Mouse (Mus musculus) kidney, adult 8-10 months (tissue): ENCODE data around the gene Gsdme.
A peak's percentile ranks its signal among the peaks of the same experiment; 100 is the strongest.

Source experiments
- DNase-seq, 2 experiments: peaks; one replicate each; pipeline ENCODE4 v3.0.0; 2022

Gsdme gene

DNA sequence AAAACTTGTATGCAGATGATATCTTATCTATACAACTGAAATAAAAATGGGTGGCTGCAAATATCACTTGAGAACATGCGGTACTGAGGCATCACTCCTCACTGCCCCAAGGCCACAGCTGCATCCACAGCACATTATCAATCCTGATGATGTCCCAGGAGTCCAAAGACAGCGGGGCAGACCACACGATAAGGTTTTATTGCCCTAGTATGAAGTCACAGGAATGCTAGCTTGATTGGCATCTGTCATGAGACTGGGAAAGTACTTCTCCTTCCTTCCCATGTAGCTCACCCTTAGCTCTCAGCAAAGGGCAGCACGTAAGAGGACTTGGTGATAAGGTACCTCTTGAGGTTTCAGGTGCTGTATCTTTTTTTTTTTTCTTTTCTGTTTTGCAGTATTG lies 19.5 kb downstream of the Gsdme start:
- DNase-seq = no peak

DNA sequence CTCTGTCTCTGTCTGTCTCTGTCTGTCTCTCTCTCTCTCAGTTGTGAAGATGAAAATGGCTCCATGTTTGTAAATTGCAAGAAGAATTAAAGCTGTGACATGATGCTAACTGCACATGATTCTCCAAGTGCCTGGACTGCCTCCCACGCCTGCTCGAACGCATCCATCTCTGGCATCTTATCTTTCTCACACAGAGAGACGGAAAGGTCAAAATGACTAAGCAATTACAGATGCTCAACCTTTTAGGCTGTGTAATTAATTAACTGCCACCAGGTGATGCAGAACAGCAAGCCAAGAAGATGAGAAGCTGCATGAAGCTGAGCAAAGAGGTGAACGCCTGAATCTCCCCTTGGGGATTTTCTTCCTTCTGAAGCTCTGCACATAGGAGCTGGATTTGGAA lies 23.2 kb downstream of the Gsdme start:
- DNase-seq = no peak

DNA sequence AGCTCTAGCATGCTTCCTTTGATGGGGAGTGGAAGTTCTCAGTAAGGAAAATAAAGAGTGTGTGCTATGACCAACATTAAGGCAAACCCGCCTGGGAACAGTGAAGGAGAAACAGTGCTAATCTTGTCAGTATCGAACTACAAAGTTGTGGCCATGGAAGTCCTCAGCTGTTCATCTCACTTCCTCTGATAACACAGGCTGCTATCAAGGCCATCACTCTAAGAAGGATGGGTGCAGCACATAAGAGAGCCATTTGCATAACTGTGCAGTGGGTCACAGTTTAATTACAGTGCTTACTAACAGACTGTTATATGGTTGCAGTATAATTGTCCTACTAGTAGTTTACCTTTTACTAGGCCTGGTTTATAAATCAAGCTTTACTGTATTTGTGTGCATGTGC lies 23.8 kb downstream of the Gsdme start:
- no peak for DNase-seq

DNA sequence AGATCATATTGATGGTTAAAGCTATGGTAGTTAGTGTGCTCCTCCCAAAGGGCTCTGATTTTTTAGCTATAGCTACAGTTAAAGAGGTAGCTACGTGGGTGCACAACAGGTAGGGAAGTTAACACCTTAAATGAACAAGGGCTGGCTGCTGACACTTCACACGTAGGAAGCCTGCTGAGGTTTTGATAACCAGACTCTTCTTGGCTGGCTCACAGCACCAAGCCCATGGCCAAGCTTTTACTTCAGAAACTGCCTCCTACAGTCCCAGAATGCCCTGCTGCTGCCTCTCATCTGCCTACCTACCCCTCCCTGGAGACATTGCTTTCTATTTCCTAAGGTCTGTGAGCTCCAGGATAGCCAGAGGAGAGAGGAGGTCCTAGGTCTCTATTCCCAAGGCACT lies 25.7 kb downstream of the Gsdme start:
- no peak for DNase-seq

DNA sequence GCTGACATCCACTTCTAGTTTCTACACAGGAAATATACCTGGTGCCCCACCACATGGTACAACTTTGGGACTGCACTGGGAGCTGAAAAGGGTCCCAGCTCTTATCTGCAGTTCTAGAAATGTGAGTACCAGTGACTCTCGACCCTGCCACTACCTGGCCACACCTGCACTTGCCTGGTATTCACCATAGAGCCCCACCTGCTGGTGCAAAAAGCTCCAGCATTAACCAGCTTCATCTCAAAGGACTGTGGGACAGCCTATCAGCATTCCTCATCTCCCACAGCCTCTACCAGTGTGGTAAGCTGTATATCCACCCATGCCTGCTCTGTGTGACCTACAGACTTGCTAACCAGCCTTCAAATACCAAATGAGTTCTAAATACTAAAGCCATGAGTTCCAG lies 30.7 kb downstream of the Gsdme start:
- no peak for DNase-seq

DNA sequence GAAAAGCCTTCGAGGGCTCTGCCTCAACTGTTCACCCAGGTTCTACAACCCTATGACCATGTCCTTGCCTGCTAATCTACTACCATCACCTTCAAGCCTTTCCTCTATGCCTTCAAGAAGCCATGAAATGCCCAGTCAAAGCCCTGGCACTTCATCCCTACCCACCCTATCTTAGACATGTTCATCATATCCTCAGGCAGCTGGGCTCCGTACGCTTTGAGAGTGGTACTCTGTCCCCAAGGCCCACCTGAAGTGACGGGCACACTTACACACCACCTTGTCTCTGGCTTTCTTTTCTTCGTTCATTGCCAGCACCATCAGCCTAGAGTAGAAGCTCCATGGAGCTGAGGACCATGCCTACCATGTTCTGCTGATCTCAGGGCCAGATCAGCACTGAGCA lies 32.4 kb downstream of the Gsdme start:
- DNase-seq = no peak

DNA sequence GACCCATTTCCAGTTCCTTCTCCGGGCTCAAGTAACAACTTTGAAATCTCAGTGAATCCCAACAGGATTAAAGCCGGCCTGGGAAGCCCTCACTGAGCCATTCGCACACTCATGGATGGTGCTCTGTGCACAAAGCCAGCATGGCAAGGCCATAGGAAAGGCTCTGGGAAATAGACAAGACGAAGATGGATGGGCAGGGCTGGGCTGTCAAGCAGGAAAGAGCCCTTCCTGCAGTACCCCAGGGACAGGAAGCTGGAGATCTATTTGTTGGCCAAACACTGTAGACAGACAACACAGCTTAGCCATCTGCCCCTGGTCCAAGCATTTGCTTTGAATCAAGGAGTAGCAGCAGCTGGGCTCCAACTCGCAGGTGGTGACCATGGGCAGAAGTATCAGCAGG lies 35.5 kb downstream of the Gsdme start:
- DNase-seq = peak; percentile 16 to 18

DNA sequence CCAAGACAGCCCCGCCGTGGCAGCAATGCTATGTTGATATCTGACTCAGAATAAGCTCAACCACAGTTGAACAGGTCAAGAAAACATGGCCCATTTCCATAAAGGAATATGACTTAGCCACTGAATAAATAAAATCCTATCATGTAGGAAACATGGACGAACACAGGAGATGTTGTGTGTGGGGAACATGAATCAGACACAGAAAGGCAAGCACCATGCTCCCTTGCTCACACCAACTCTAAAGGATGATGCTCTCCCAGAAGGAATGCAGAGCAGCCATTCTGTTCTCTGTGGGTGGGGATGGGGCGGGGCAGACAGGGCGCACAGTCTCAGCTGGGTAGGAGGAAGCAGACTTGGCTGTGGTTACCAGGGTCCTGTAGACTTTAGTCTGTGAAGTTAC lies 38.4 kb downstream of the Gsdme start:
- DNase-seq = no peak

DNA sequence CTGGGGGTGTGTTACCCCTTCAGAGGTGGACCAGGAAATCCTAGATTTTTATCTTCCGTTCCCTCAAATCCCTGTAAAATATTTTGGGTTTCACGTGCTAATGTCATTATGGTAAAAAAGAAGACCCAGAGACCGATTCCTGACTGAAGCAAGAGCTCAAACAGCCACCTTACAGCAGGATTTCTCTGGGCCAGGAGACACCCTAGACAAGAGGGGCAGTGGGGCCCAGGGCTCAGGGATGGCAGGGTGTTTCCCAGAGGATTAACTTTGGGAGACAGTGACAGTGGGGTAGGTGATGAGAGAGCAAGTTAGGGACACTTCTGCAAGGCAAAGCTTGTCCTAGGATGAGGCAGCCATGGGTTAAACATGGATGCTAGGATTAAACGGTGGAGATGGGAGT lies 40.1 kb downstream of the Gsdme start:
- DNase-seq = no peak

DNA sequence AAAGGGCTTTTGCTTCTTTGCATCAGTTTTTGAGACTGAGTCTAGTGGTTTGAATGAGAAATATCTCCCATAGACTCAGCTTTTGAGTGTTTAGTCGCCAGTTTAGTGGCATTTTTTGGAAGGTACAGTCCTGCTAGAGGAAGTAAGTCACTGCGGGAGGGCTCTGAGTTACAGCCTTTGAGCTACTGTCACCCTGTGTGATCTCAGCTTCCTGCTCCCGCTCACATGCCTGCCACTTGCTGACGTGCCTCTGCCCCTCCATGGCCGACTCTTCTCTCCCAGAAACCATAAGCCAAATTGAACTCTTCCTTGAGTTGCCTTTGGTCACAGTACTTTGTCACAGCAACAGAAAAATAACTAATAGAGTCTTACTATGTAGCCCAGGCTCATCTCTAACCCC lies 40.7 kb downstream of the Gsdme start:
- DNase-seq = no peak

DNA sequence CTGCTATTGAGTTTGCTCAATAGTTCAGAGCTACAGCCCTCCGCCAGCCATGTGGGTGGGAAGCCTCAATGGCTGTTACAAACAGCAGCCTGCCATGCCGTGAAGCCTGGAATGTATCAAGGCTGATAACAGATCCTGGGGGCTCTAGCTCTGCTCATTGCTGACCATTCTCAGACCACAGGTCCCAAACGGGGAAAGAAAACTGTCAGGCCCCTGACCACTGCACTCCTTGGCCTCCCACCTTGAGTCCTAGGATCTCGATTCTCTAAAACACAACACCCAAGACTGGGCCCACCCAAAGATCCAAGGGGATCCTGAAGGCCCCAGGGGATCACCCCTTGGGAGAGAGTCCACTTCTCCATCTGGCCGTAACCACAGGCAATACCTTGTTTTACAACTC lies 41.3 kb downstream of the Gsdme start:
- DNase-seq = no peak

DNA sequence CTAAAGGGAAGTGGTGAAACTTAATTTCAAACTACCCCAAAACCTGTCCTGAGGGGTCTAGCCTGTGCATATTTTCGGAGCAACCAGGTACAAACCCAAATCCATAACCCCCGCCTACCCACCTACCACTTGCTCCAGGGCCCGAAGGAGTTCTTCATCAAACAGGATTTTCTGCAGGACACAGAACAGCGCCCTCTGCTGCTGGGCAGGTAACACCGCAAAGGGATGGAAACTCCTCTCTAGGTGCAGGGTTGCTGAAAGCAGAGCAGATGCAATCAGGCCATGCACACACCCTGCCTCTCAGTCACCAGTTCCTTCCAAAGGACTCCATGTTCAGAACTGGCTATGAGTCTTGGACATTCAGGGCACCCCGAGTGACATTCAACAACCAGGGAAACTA lies 42.8 kb downstream of the Gsdme start:
- peak; percentile 12 to 25 for DNase-seq

DNA sequence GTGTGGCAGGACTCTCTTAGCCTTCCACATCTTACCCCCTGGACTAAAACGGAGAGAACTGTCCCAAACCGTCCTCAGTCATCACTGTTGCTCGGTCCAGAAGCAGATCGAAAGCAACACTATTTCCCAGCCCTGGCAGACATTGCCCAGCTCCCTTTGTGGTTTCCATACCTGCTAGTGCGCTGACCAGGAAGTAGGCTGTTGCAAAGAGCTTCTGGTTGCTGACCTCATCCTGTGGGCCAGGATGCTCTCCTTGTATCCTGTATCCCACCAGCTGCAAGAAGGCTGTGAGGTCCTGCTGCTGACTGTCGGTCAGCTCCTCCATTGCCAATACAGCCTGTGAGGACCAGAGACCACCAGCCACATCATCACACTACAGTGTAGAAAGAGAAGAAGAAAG lies 44.6 kb downstream of the Gsdme start:
- DNase-seq = no peak

DNA sequence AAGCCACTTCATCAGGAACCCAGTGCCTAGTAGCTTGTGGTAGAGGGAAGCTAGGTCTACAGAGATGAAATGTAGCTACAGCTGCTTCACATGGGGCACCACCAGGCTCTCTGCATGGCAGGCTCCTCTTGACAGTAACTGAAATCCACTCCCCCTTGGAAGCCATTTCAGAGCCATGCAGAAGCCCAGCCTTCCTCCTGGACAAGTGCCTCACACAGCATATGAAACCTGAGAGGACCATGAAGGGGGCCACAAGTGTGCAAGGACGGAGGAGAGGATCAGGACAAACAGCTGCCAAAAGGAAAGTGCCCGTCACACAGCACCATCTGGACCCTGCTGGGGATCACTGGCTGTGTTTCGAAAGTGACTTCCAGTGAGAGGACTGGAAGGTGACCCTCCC lies 45.0 kb downstream of the Gsdme start:
- no peak for DNase-seq

DNA sequence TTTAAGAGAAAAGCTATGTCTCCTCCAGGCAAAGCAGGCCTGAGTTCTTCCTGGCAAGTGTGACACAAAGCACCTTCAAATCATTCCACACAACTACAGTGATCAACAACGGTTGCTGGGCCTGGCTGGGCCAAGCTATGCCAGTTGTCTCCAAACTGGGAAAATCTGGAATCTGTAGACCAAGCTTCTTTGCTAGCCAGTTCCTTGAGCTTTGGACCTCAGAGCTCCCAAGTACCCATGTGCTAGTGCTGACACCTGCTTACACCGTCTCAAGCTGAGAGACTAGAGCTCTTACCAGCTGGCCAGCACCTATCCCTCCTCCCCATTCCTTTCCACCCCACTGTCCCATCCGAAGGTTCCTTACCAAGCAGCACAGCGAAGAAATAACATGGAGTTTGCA lies 47.7 kb downstream of the Gsdme start:
- peak; percentile 60 to 61 for DNase-seq

DNA sequence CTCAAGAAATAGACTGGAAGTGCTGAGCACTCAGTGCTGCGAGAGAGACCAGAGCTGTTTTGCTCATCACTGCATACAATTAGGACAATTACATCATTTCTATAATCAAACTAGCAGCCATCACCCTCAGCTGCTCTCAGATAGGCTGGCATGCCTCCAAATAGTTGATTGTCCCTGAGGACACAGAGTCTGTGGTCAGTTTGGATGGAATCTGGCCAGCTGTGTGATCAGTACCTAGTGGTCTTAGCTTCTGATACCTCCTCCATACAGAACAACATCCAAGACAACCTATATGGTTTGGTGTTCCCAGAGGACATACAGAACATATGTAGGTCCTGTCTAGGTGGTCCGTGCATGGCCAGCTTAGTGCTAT lies 48.3 kb downstream of the Gsdme start:
- peak; percentile 19 to 26 for DNase-seq

DNA sequence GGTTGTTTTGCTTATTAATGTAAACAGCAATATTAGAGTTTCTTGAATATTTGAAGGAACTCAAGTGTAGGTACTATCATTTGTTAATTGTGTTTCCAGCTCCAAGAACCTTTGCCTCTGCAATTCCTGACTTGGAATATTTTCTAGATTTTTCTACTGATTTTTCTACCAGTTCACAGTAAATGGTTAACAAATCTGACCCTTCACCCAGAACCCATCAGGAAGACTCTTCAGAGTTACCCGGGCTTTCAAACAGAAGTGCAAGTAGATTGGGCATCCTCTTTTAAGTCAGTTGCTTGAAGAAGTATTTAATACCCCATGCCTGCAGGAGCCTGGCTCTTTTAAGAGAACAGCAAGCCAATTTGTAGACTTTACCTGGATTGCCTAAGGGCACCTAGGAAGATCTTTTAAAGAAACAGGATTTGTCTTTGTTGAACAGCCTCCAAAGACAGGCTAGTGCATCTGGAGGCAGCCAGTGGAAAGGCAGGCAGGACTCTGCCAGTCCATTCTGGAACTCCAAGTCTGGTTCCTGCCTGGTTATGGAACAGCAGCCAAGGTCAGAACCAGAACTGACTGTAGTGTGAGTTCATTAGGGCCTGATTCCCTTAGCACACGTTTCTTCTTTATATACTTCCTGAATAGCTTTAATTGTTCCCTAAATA lies 48.8 kb downstream of the Gsdme start:
- peak; percentile 48 to 76 for DNase-seq

DNA sequence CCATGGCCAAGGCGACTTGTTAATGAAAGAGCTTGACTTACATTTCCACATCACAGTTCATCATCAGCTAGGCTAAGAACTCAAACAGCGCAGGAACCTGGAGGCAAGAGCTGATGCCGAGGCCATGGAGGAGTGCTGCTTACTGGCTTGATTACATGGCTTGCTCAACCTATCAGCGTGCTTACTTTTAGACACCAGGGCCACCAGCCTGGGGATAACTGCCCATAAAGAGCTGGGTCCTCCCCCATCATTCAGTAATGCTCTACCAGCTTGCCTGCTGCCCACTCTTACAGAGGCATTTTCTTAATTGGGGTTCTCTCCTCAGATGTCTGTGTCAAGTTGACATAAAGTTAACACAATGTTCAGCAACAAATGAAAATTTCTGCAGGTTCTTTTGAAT lies 58.6 kb downstream of the Gsdme start:
- no peak for DNase-seq

DNA sequence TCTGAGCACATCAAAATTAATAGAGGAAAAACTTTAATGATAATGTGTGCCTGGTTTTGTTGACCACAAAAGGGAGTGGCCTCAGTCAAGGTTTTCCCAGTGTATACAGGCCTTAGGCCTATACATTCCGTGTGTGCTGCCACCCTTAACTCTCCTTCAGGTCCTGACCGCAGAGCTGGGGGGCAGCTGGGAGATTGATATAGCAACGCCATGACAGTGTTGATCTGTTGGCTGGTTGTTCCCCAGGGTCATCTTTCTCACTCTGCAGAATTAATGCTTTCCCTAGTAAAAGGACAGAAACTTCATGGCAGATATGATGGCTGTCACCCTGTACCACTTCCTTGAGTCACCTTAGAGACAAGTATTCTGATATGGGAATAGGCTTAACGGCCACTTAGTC lies 59.3 kb downstream of the Gsdme start:
- DNase-seq = no peak

DNA sequence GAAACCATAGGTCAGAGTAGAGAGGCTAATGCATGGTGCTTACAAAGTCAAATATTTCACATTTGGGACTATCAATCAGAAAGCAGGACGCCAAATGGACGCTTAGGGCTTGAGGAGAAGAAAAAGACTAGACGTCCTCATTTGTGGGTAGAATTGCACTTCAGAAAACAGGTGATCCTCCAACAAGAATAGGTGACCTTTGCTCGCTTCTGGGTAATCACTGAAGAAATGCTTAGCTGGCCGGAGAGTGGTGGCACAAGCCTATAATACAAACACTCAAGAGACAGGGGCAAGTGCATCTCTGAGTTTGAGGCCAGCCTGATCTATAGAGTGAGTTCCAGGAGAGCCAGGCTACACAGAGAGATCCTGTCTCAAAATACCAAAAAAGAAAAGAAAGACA lies 69.8 kb downstream of the Gsdme start:
- peak; percentile 44 to 47 for DNase-seq

DNA sequence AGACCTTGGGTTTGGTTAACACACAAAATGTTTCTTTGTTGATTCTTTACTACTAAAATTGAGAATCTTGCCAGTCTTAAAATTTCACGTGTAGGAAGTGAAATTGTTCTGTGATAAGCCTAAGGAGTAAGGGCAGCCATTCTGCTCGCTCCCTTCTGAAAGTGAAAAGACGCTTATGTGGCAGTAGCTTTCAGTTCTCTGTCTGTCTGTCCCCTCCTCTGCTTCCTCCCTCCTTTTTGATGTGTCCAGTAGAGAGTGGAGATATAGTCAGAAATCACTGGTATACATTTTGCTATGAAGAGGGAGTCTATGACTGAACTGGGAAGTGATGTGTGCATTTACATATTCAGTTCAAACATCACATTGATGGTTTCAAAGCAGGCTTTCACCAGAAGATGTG lies 70.8 kb downstream of the Gsdme start:
- no peak for DNase-seq

DNA sequence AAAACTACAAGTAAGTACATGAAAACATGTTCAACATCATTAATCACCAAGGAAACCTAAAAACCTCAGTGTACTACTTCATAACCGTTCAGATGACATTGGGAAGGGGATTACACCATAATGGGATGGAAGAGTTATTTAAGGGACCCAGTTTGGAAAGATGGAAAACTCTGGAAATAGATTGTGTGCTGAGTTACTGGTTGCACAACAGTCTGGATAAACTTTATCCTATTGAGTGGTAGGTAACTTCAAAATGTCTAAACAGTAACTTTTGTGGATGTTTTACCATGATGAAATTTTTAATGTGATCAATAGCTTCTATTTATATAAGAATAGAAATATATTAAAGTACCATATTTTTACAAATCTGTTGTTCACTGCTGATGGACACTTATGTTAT lies 71.5 kb downstream of the Gsdme start:
- DNase-seq = no peak

DNA sequence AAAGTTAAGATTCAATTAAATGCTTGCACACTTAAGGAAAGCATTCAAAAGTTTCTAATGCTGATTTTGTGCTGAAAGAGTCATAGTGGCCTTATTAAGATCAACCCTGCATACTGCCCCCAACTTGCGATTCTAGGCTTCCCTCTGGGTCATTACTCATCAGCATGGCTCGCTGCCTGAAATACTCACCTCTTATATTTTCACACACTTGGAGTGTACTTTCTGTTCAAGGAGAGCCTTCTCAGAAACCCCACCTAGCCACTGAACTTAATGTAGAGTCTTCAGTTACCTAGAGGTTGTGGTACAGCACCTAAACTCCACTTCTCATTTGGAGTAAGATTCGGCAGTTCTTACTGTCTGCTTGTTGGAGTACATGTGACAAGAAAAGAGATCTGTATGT lies 72.1 kb downstream of the Gsdme start:
- no peak for DNase-seq

DNA sequence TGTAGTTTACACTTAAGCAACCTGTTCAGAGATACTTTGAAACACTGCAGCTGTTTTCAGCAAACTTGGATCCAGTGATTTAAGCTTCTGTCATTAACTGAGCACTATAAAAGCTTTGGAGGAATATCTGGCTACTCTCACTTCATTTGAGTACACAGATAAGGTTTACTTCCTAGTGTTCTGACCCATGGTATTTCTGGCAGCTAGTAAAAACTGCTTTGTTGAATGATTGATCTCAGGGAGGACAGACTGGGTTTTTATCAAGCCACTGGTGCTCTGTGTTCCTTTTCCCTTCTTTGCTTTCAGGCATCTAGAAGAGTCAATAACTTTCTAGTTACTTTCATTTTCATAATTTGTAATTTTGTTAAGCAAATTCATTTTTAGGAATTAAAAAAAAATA lies 74.3 kb downstream of the Gsdme start:
- no peak for DNase-seq

DNA sequence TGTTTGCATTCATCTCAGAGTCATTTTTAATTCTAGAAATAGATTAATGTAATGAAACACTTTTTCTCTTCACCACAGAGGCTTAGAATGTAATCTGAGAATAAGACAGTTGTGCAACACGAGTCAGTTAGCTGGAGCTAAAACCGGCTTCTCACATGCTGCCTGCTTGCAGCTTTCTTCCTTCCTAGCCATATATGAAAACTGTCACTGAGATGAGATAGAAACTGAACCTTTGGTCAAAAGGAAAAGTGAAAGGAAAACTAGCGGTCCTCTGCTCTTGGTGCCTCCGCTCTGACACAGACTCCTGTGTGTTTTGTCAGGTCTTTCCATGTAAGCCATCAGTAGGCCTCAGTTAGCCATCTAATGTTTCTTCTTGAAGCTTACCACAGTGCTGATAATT lies 75.7 kb downstream of the Gsdme start:
- DNase-seq = peak in 1 of 2 experiments; percentile 8

DNA sequence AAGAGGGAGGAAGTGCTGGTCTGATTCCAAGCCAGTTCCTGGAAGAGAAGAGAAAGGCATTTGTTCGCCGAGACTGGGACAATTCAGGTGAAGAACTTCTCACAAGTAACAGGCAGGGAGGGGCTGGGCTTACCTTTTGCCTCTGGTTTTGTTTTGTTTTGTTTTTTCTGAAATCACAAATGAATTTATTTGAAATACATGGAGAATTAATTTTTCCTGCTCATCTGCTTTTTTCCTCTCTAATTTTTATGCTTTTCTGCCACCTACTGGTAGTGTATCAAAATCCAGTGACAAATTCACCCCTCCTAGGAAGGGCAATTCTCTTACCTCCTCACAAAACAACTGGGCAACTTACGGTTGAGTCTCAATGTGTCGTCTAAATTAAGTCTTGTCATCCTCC lies 83.5 kb downstream of the Gsdme start:
- peak; percentile 17 to 21 for DNase-seq
